Mouse (Mus musculus) forebrain, embryonic 11.5 days (tissue): ENCODE measurements around the gene Fam126a. TPM values are rescaled to one million over a fixed set of nuclear protein-coding genes. Genes with fewer than 3 reads are reported as not detected.
A peak's percentile ranks its signal among the peaks of the same experiment; 100 is the strongest.

Source experiments
- ATAC-seq: fragments of 200-750 bp; cut with Nextera tagmentation; replicated peaks from 2 replicates; pipeline ENCODE4 v1.8.0; 2017; ENCODE audit warnings: moderate TSS enrichment; ENCODE audit not compliant: low FRiP score
- DNase-seq: peaks from one replicate; pipeline ENCODE4 v3.0.0-alpha.2; 2017; ENCODE audit warnings: low spot score
- H3K27ac ChIP-seq: fragments of 300-500 bp; sonication (generic); 2 replicates; pipeline ENCODE4 v1.5.1; 2014; ENCODE audit warnings: low read depth, low read length
- H3K27me3 ChIP-seq: fragments of 300-500 bp; sonication (generic); 2 replicates; pipeline ENCODE4 v1.6.1; 2014; ENCODE audit warnings: mild to moderate bottlenecking, low read length, mixed read lengths; ENCODE audit not compliant: control insufficient read depth, insufficient read depth
- H3K36me3 ChIP-seq: fragments of 300-500 bp; sonication (generic); 2 replicates; pipeline ENCODE4 v1.6.1; 2014; ENCODE audit warnings: mild to moderate bottlenecking, low read length, moderate library complexity, mixed read lengths; ENCODE audit not compliant: control insufficient read depth, insufficient read depth
- H3K4me1 ChIP-seq: fragments of 300-500 bp; sonication (generic); replicated peaks from 2 replicates; pipeline ENCODE4 v1.6.1; 2014; ENCODE audit warnings: low read length, mixed read lengths; ENCODE audit not compliant: control insufficient read depth, insufficient read depth
- H3K4me2 ChIP-seq: fragments of 300-500 bp; sonication (generic); 2 replicates; pipeline ENCODE4 v1.6.1; 2014; ENCODE audit warnings: low read depth, mild to moderate bottlenecking, low read length, moderate library complexity, mixed read lengths; ENCODE audit not compliant: severe bottlenecking
- H3K4me3 ChIP-seq: fragments of 300-500 bp; sonication (generic); 2 replicates; pipeline ENCODE4 v1.5.1; 2014; ENCODE audit warnings: low read depth, low read length
- H3K9ac ChIP-seq: fragments of 300-500 bp; sonication (generic); 2 replicates; pipeline ENCODE4 v1.6.1; 2014; ENCODE audit warnings: low read length
- H3K9me3 ChIP-seq: fragments of 300-500 bp; sonication (generic); 2 replicates; pipeline ENCODE4 v1.6.1; 2016; ENCODE audit warnings: low read length, mixed read lengths; ENCODE audit not compliant: control insufficient read depth
- WGBS: fragments of 180-500 bp; shearing (Covaris S2); extraction: QIAGEN DNeasy Blood & Tissue Kit; methylation state at CpG from one replicate; pipeline ENCODE4 v1.1.7; 2014; 5-methylcytosine and 5-hydroxymethylcytosine counted together
- polyA plus RNA-seq: library from polyadenylated mRNA; unstranded; fragments of >200 nt; fragmentation: Nextera tagmentation; extraction: Ambion mirVana; gene quantifications from 2 replicates; pipeline ENCODE4 v1.2.1, GENCODE M21; 2014

Fam126a gene
- polyA plus RNA-seq, 1 experiment from 2014 or later: 44.8 TPM

- no peak overlapping the region for H3K9ac ChIP-seq
- no peak overlapping the region for H3K4me2 ChIP-seq
- no peaks in the 10 kb centered on the region for H3K36me3 ChIP-seq
- H3K4me3 ChIP-seq: no peak overlapping the region
- H3K9me3 ChIP-seq: no peaks in the 10 kb centered on the region
- no peaks in the 10 kb centered on the region for H3K27me3 ChIP-seq
- no peak for DNase-seq
- 68% methylated on average over 3 of the region's 3 CpGs for WGBS
- no peak overlapping the region for H3K27ac ChIP-seq
- H3K4me1 ChIP-seq: no peaks in the 10 kb centered on the region
- ATAC-seq: no peak
Observed at GRCm38 (mm10) chr5:24034970-24035369, 4.5 kb upstream of the Fam126a start.

- H3K9me3 ChIP-seq: no peaks in the 10 kb centered on the region
- no peak overlapping the region for H3K4me3 ChIP-seq
- ATAC-seq (no peak), DNase-seq (no peak)
- no peak overlapping the region for H3K27ac ChIP-seq
- no peak overlapping the region for H3K4me2 ChIP-seq
- WGBS: 91% methylated on average over 1 of the region's 1 CpGs
- no peaks in the 10 kb centered on the region for H3K27me3 ChIP-seq
- H3K4me1 ChIP-seq: no peaks in the 10 kb centered on the region; the same call in 1 of the 2 replicates
- H3K36me3 ChIP-seq: no peaks in the 10 kb centered on the region
- H3K9ac ChIP-seq: no peak overlapping the region
Observed at GRCm38 (mm10) chr5:24034091-24034490, 3.6 kb upstream of the Fam126a start.

GRCm38 (mm10) chr5:24029946-24030578, 428 bp downstream of the Fam126a start:
- H3K4me3 ChIP-seq: peak overlapping the region; percentile 85
- ATAC-seq (peak; percentile 72), DNase-seq (peak; percentile 78)
- H3K9me3 ChIP-seq: no peaks in the 10 kb centered on the region
- peak overlapping the region; percentile 64 for H3K4me2 ChIP-seq
- peak overlapping the region; percentile 57 for H3K27ac ChIP-seq
- no peaks in the 10 kb centered on the region for H3K27me3 ChIP-seq
- peak overlapping the region; percentile 80 for H3K9ac ChIP-seq
- peaks cover 2% of the 10 kb centered on the region; the same call in 1 of the 2 replicates for H3K4me1 ChIP-seq
- 0% methylated on average over 71 of the region's 73 CpGs for WGBS
- H3K36me3 ChIP-seq: no peaks in the 10 kb centered on the region

GRCm38 (mm10) chr5:24029331-24029771, 1.1 kb downstream of the Fam126a start:
- peaks cover 2% of the 10 kb centered on the region; the same call in 1 of the 2 replicates for H3K4me1 ChIP-seq
- H3K9ac ChIP-seq: peak overlapping the region; percentile 80
- peak overlapping the region; percentile 64 for H3K4me2 ChIP-seq
- peak; percentile 78 for DNase-seq
- ATAC-seq: peak; percentile 43; the same call in 1 of the 2 replicates
- no peaks in the 10 kb centered on the region for H3K9me3 ChIP-seq
- H3K27ac ChIP-seq: no peak overlapping the region
- H3K36me3 ChIP-seq: no peaks in the 10 kb centered on the region
- no peaks in the 10 kb centered on the region for H3K27me3 ChIP-seq
- peak overlapping the region; percentile 85 for H3K4me3 ChIP-seq
- 3% methylated on average over 11 of the region's 11 CpGs for WGBS

- Histone ChIP-seq H3K27me3 (no peaks in the 10 kb centered on the region), H3K4me2 (no peak overlapping the region), H3K36me3 (no peaks in the 10 kb centered on the region), H3K27ac (no peak overlapping the region), H3K9me3 (no peaks in the 10 kb centered on the region), H3K4me3 (no peak overlapping the region), H3K9ac (no peak overlapping the region), H3K4me1 (peaks cover 5% of the 10 kb centered on the region)
- ATAC-seq (no peak), DNase-seq (no peak)
- WGBS: 89% methylated on average over 3 of the region's 3 CpGs
Observed at GRCm38 (mm10) chr5:24024957-24025356, 5.5 kb downstream of the Fam126a start.

GRCm38 (mm10) chr5:24023226-24023625, 7.3 kb downstream of the Fam126a start:
- H3K27ac ChIP-seq: no peak overlapping the region
- no peak overlapping the region for H3K9ac ChIP-seq
- H3K4me1 ChIP-seq: peaks cover 8% of the 10 kb centered on the region
- DNase-seq (no peak), ATAC-seq (no peak)
- no peaks in the 10 kb centered on the region for H3K36me3 ChIP-seq
- 100% methylated on average over 2 of the region's 2 CpGs for WGBS
- H3K27me3 ChIP-seq: no peaks in the 10 kb centered on the region
- no peaks in the 10 kb centered on the region for H3K9me3 ChIP-seq
- no peak overlapping the region for H3K4me2 ChIP-seq
- no peak overlapping the region for H3K4me3 ChIP-seq

GRCm38 (mm10) chr5:24021683-24022082, 8.8 kb downstream of the Fam126a start:
- no peak overlapping the region for H3K4me3 ChIP-seq
- 42% methylated on average over 5 of the region's 5 CpGs for WGBS
- no peaks in the 10 kb centered on the region for H3K27me3 ChIP-seq
- DNase-seq (no peak), ATAC-seq (no peak)
- no peaks in the 10 kb centered on the region for H3K36me3 ChIP-seq
- H3K9ac ChIP-seq: no peak overlapping the region
- H3K4me1 ChIP-seq: peaks cover 8% of the 10 kb centered on the region
- no peaks in the 10 kb centered on the region for H3K9me3 ChIP-seq
- no peak overlapping the region for H3K4me2 ChIP-seq
- H3K27ac ChIP-seq: no peak overlapping the region

GRCm38 (mm10) chr5:24020380-24020779, 10.1 kb downstream of the Fam126a start:
- no peak overlapping the region for H3K4me3 ChIP-seq
- H3K9me3 ChIP-seq: no peaks in the 10 kb centered on the region
- no peaks in the 10 kb centered on the region for H3K27me3 ChIP-seq
- ATAC-seq: no peak
- peaks cover 8% of the 10 kb centered on the region for H3K4me1 ChIP-seq
- 65% methylated on average over 4 of the region's 4 CpGs for WGBS
- H3K9ac ChIP-seq: no peak overlapping the region
- peak overlapping the region; percentile 87; the same call in 1 of the 2 replicates for H3K27ac ChIP-seq
- no peaks in the 10 kb centered on the region for H3K36me3 ChIP-seq
- no peak for DNase-seq
- H3K4me2 ChIP-seq: no peak overlapping the region
